Comparison of ENCODE assay signal across 8 mouse cellular contexts in genomic region chr4:31937376-31938281, GRCm38 (mm10). TPM values are rescaled to one million over a fixed set of nuclear protein-coding genes. Genes with fewer than 3 reads are reported as not detected.
A peak's percentile ranks its signal among the peaks of the same experiment; 100 is the strongest.
DNase-seq lines count a peak whose midpoint lies in the region; ATAC-seq and TF ChIP-seq lines count a peak whose summit lies in the region.

No protein-coding gene starts in this region.

- peaks cover 14% of the 10 kb centered on the region for H3K4me1 ChIP-seq in heart, embryonic 12.5 days (replicated peaks)
- H3K4me1 ChIP-seq in kidney, postnatal 0 days (replicated peaks; ENCODE audit: insufficient read depth, low read length), result no peaks in the 10 kb centered on the region; the same call in 1 of the 2 replicates
- H3K4me1 ChIP-seq in midbrain, embryonic 13.5 days (replicated peaks), result peaks cover 20% of the 10 kb centered on the region

- H3K9ac ChIP-seq in heart, embryonic 12.5 days, result peak overlapping the region; percentile 82
- H3K9ac ChIP-seq in kidney, postnatal 0 days (ENCODE audit: low read depth, low read length), result peak overlapping the region; percentile 60
- peak overlapping the region; percentile 74 for H3K9ac ChIP-seq in midbrain, embryonic 13.5 days (replicated peaks)

- no peaks in the 10 kb centered on the region for H3K36me3 ChIP-seq in heart, embryonic 12.5 days
- no peaks in the 10 kb centered on the region for H3K36me3 ChIP-seq in kidney, postnatal 0 days (ENCODE audit: insufficient read depth, low read length)
- H3K36me3 ChIP-seq in midbrain, embryonic 13.5 days, result no peaks in the 10 kb centered on the region

- H3K27ac ChIP-seq in heart, embryonic 12.5 days (ENCODE audit: poor library complexity, severe bottlenecking), result peak overlapping the region; percentile 56
- no peak overlapping the region for H3K27ac ChIP-seq in kidney, postnatal 0 days
- peak overlapping the region; percentile 59 for H3K27ac ChIP-seq in midbrain, embryonic 13.5 days

- H3K4me2 ChIP-seq in heart, embryonic 12.5 days, result peak overlapping the region; percentile 95
- H3K4me2 ChIP-seq in kidney, postnatal 0 days (ENCODE audit: low read length), result peak overlapping the region; percentile 94
- peak overlapping the region; percentile 88 for H3K4me2 ChIP-seq in midbrain, embryonic 13.5 days (replicated peaks)

- peak overlapping the region; percentile 58 for H3K4me3 ChIP-seq in heart, embryonic 12.5 days
- H3K4me3 ChIP-seq in kidney, postnatal 0 days (replicated peaks; ENCODE audit: low read depth, low read length), result peak overlapping the region; percentile 47
- H3K4me3 ChIP-seq in midbrain, embryonic 13.5 days (replicated peaks), result peak overlapping the region; percentile 47

- peak; percentile 16 for DNase-seq in adrenal gland, postnatal 10 days
- DNase-seq in adrenal gland, adult 18-20 months (ENCODE audit: low spot score in 2 of 2), result no peak
- peak; percentile 16 for DNase-seq in right cerebral cortex, postnatal 25 days
- no peak for DNase-seq in right cerebral cortex, adult 2 months (ENCODE audit: low spot score in 2 of 2)
- DNase-seq in kidney, postnatal 0 days (ENCODE audit: low spot score), result peak; percentile 63
- DNase-seq in T-cell, adult 2 months (ENCODE audit: low spot score), result no peak

- 1% methylated on average over 36 of the region's 36 CpGs for WGBS in heart, embryonic 12.5 days
- WGBS in kidney, postnatal 0 days, result 4% methylated on average over 36 of the region's 36 CpGs
- WGBS in midbrain, embryonic 13.5 days, result under 1% methylated on average over 36 of the region's 36 CpGs

- no peak for TF ChIP-seq CTCF in kidney, postnatal 0 days (IDR thresholded peaks at IDR 0.05; ENCODE audit: low read depth)

- H3K27me3 ChIP-seq in heart, embryonic 12.5 days (replicated peaks), result no peaks in the 10 kb centered on the region
- H3K27me3 ChIP-seq in kidney, postnatal 0 days (ENCODE audit: insufficient read depth, low read length), result no peaks in the 10 kb centered on the region
- H3K27me3 ChIP-seq in midbrain, embryonic 13.5 days, result peaks cover 50% of the 10 kb centered on the region

- ATAC-seq in heart, embryonic 12.5 days (ENCODE audit: insufficient number of reproducible peaks, low FRiP score), result peak; percentile 67
- ATAC-seq in kidney, postnatal 0 days (replicated peaks; ENCODE audit: low FRiP score, low read depth), result peak; percentile 65
- ATAC-seq in midbrain, embryonic 13.5 days, result peak; percentile 86

- no peaks in the 10 kb centered on the region for H3K9me3 ChIP-seq in heart, embryonic 12.5 days (replicated peaks)
- H3K9me3 ChIP-seq in kidney, postnatal 0 days (replicated peaks; ENCODE audit: low read length), result no peaks in the 10 kb centered on the region
- no peaks in the 10 kb centered on the region for H3K9me3 ChIP-seq in midbrain, embryonic 13.5 days

RNA-seq across cellular contexts. Expression of gene Map3k7, which starts 26.3 kb away (rescaled TPM):
- 10 to 100 TPM; 36.6 to 43.3 TPM for total RNA-seq in adrenal gland, postnatal 10 days (2021)
- total RNA-seq in adrenal gland, adult 18-20 months (2021), result 10 to 100 TPM; 40.4 to 41.0 TPM
- polyA plus RNA-seq in heart, embryonic 12.5 days (2016; fragmentation: Nextera tagmentation; extraction: Ambion mirVana), result 41.8 and 44.6 TPM in 2 replicates
- 20.7 and 21.8 TPM in 2 replicates for polyA plus RNA-seq in kidney, postnatal 0 days (2015; fragmentation: Nextera tagmentation; extraction: Ambion mirVana)
- 29.5 and 32.0 TPM in 2 replicates for polyA plus RNA-seq in midbrain, embryonic 13.5 days (2015; fragmentation: Nextera tagmentation; extraction: Ambion mirVana)

Comparison
In these comparisons a context has a peak if more than half of its experiments do, and no peak if none do; other contexts are left out.
1. DNase-seq: peak in adrenal gland, postnatal 10 days (single experiment), right cerebral cortex, postnatal 25 days (single experiment) and kidney, postnatal 0 days (single experiment); none in adrenal gland, adult 18-20 months (0 of 2), right cerebral cortex, adult 2 months (0 of 2) and T-cell, adult 2 months (single experiment).
2. Peak in every context shown above with its lines, with median percentiles within 50 percentile points of each other: ATAC-seq, H3K4me2 ChIP-seq, H3K4me3 ChIP-seq and H3K9ac ChIP-seq.